Mouse (Mus musculus) liver, embryonic 14.5 days (tissue): ENCODE data around the gene Spata31d1b.

Source experiments
- CTCF ChIP-seq: IDR thresholded peaks from 2 replicates; pipeline ENCODE4 v1.5.1; 2016; ENCODE audit warnings: antibody characterized with exemption, low read depth, control low read depth
- EP300 ChIP-seq: IDR thresholded peaks from 2 replicates; pipeline ENCODE4 v1.6.1; 2016; ENCODE audit warnings: antibody characterized with exemption, low read depth

GRCm38 (mm10) chr13:59663939-59664712 lies 48.0 kb upstream of the Spata31d1b start:
- TF ChIP-seq CTCF (no peak), EP300 (no peak)
